Mouse (Mus musculus): ENCODE data around the gene Antxrl. TPM values are rescaled to one million over a fixed set of nuclear protein-coding genes. Genes with fewer than 3 reads are reported as not detected.

Antxrl gene
- polyA plus RNA-seq, 1 experiment from 2014 or later: not detected

GRCm38 (mm10) chr14:34106389-34107062 is 54.0 kb downstream of the Antxrl start:
- H3K9ac ChIP-seq: no peak overlapping the region
- H3K36me3 ChIP-seq: no peaks in the 10 kb centered on the region
- H3K9me3 ChIP-seq: no peaks in the 10 kb centered on the region
- H3K4me2 ChIP-seq: no peak overlapping the region
- H3K4me3 ChIP-seq: no peak overlapping the region
- no peak for ATAC-seq (ENCODE audit: insufficient number of reproducible peaks, insufficient read depth, low FRiP score, low TSS enrichment, low read depth)
- 57% methylated on average over 12 of the region's 12 CpGs for WGBS
- H3K4me1 ChIP-seq: peaks cover 14% of the 10 kb centered on the region
- no peak overlapping the region for H3K27ac ChIP-seq
- no peaks in the 10 kb centered on the region for H3K27me3 ChIP-seq

GRCm38 (mm10) chr14:34107594-34107993 is 55.1 kb downstream of the Antxrl start:
- Histone ChIP-seq H3K9me3 (no peaks in the 10 kb centered on the region), H3K4me2 (no peak overlapping the region), H3K27ac (no peak overlapping the region), H3K36me3 (no peaks in the 10 kb centered on the region), H3K27me3 (no peaks in the 10 kb centered on the region), H3K9ac (no peak overlapping the region), H3K4me1 (peaks cover 9% of the 10 kb centered on the region), H3K4me3 (no peak overlapping the region)
- WGBS: 69% methylated on average over 4 of the region's 4 CpGs
- ATAC-seq (ENCODE audit: insufficient number of reproducible peaks, insufficient read depth, low FRiP score, low TSS enrichment, low read depth): no peak

- Histone ChIP-seq H3K4me2 (no peak overlapping the region), H3K9me3 (no peaks in the 10 kb centered on the region), H3K9ac (no peak overlapping the region), H3K4me1 (no peaks in the 10 kb centered on the region), H3K27ac (no peak overlapping the region), H3K27me3 (no peaks in the 10 kb centered on the region), H3K4me3 (no peak overlapping the region), H3K36me3 (no peaks in the 10 kb centered on the region)
- WGBS: 82% methylated on average over 4 of the region's 4 CpGs
- ATAC-seq (ENCODE audit: insufficient number of reproducible peaks, insufficient read depth, low FRiP score, low TSS enrichment, low read depth): no peak
Measured at GRCm38 (mm10) chr14:34114311-34114710, 61.8 kb downstream of the Antxrl start.

GRCm38 (mm10) chr14:34119046-34119723 is 66.7 kb downstream of the Antxrl start:
- WGBS: 80% methylated on average over 7 of the region's 7 CpGs

GRCm38 (mm10) chr14:34120016-34120910 is 67.8 kb downstream of the Antxrl start:
- Histone ChIP-seq H3K36me3 (no peaks in the 10 kb centered on the region), H3K9ac (no peak overlapping the region), H3K9me3 (no peaks in the 10 kb centered on the region), H3K4me1 (no peaks in the 10 kb centered on the region), H3K4me3 (no peak overlapping the region), H3K27me3 (no peaks in the 10 kb centered on the region), H3K27ac (no peak overlapping the region), H3K4me2 (no peak overlapping the region)
- WGBS: 76% methylated on average over 12 of the region's 12 CpGs
- no peak for ATAC-seq (ENCODE audit: insufficient number of reproducible peaks, insufficient read depth, low FRiP score, low TSS enrichment, low read depth)

More at GRCm38 (mm10) chr14:34119046-34119723, 66.7 kb downstream of the Antxrl start:
- Histone ChIP-seq H3K4me3 (no peak overlapping the region), H3K36me3 (no peaks in the 10 kb centered on the region), H3K27ac (no peak overlapping the region), H3K4me2 (no peak overlapping the region), H3K4me1 (no peaks in the 10 kb centered on the region), H3K9me3 (no peaks in the 10 kb centered on the region), H3K27me3 (no peaks in the 10 kb centered on the region), H3K9ac (no peak overlapping the region)
- no peak for ATAC-seq (ENCODE audit: insufficient number of reproducible peaks, insufficient read depth, low FRiP score, low TSS enrichment, low read depth)

- Histone ChIP-seq H3K27ac (no peak overlapping the region), H3K27me3 (no peaks in the 10 kb centered on the region), H3K4me2 (no peak overlapping the region), H3K9me3 (no peaks in the 10 kb centered on the region), H3K4me3 (no peak overlapping the region), H3K9ac (no peak overlapping the region), H3K4me1 (no peaks in the 10 kb centered on the region), H3K36me3 (no peaks in the 10 kb centered on the region)
- no peak for ATAC-seq (ENCODE audit: insufficient number of reproducible peaks, insufficient read depth, low FRiP score, low TSS enrichment, low read depth)
- 91% methylated on average over 3 of the region's 3 CpGs for whole genome bisulfite sequencing
Measured at GRCm38 (mm10) chr14:34120923-34121351, 68.4 kb downstream of the Antxrl start.

- no peak for ATAC-seq (ENCODE audit: insufficient number of reproducible peaks, insufficient read depth, low FRiP score, low TSS enrichment, low read depth)
- Histone ChIP-seq H3K27me3 (no peaks in the 10 kb centered on the region), H3K4me2 (no peak overlapping the region), H3K27ac (no peak overlapping the region), H3K9ac (no peak overlapping the region), H3K4me3 (no peak overlapping the region), H3K9me3 (no peaks in the 10 kb centered on the region), H3K4me1 (no peaks in the 10 kb centered on the region), H3K36me3 (no peaks in the 10 kb centered on the region)
- WGBS: 89% methylated on average over 4 of the region's 4 CpGs
Measured at GRCm38 (mm10) chr14:34121691-34122090, 69.2 kb downstream of the Antxrl start.

Other genes starting within 250 kb of the Antxrl start
- 21.2 and 22.1 TPM in 2 replicates for gene Gdf10, start 129.1 kb upstream of the Antxrl start, polyA plus RNA-seq (2015; fragmentation: Nextera tagmentation; extraction: Ambion mirVana)
- gene Gdf2, start 111.7 kb upstream of the Antxrl start, polyA plus RNA-seq (2015; fragmentation: Nextera tagmentation; extraction: Ambion mirVana): 0.08 TPM in 2 replicates
- gene Rbp3, start 98.7 kb upstream of the Antxrl start, polyA plus RNA-seq (2015; fragmentation: Nextera tagmentation; extraction: Ambion mirVana): not detected in 2 replicates
- gene Zfp488, start 73.9 kb upstream of the Antxrl start, polyA plus RNA-seq (2015; fragmentation: Nextera tagmentation; extraction: Ambion mirVana): 0.32 and 0.77 TPM in 2 replicates
- gene Gm30083, start 37.5 kb upstream of the Antxrl start, polyA plus RNA-seq (2015; fragmentation: Nextera tagmentation; extraction: Ambion mirVana): not detected in 2 replicates
- gene Gm5460, start 35.9 kb upstream of the Antxrl start, polyA plus RNA-seq (2015; fragmentation: Nextera tagmentation; extraction: Ambion mirVana): not detected in 2 replicates
- gene Anxa8, start 33.3 kb downstream of the Antxrl start, polyA plus RNA-seq (2015; fragmentation: Nextera tagmentation; extraction: Ambion mirVana): 20.1 and 23.0 TPM in 2 replicates
- gene A630023A22Rik, start 50.0 kb downstream of the Antxrl start, polyA plus RNA-seq (2015; fragmentation: Nextera tagmentation; extraction: Ambion mirVana): not detected in 2 replicates
- 0.66 and 0.69 TPM in 2 replicates for gene Npy4r, start 99.8 kb downstream of the Antxrl start, polyA plus RNA-seq (2015; fragmentation: Nextera tagmentation; extraction: Ambion mirVana)
- 1.5 and 1.7 TPM in 2 replicates for gene Gprin2, start 148.9 kb downstream of the Antxrl start, polyA plus RNA-seq (2015; fragmentation: Nextera tagmentation; extraction: Ambion mirVana)
- gene Syt15, start 166.9 kb downstream of the Antxrl start, polyA plus RNA-seq (2015; fragmentation: Nextera tagmentation; extraction: Ambion mirVana): 0.30 and 0.66 TPM in 2 replicates

All from embryonic facial prominence, embryonic 13.5 days (tissue).